Mouse (Mus musculus) C2C12 (cell line): ENCODE data around the gene Trcg1.

Experiments
- CEBPB ChIP-seq: IDR thresholded peaks from one replicate; pipeline ENCODE4 v1.6.1; 2011; ENCODE audit warnings: low read depth, mild to moderate bottlenecking, control low read depth, moderate library complexity
- CTCF ChIP-seq: IDR thresholded peaks from one replicate; pipeline ENCODE4 v1.5.1; 2011; ENCODE audit not compliant: control insufficient read depth, insufficient read depth, insufficient read length
- MAX ChIP-seq: IDR thresholded peaks from one replicate; pipeline ENCODE4 v1.6.1; 2011; ENCODE audit warnings: mild to moderate bottlenecking, control low read depth
- MYOD1 ChIP-seq: IDR thresholded peaks from one replicate; pipeline ENCODE4 v1.6.1; 2011; ENCODE audit warnings: low read depth; ENCODE audit not compliant: control insufficient read depth, insufficient read length
- MYOG ChIP-seq: IDR thresholded peaks from one replicate; pipeline ENCODE4 v1.6.1; 2011; ENCODE audit not compliant: control insufficient read depth, insufficient read length; ENCODE audit errors: extremely low read depth

DNA sequence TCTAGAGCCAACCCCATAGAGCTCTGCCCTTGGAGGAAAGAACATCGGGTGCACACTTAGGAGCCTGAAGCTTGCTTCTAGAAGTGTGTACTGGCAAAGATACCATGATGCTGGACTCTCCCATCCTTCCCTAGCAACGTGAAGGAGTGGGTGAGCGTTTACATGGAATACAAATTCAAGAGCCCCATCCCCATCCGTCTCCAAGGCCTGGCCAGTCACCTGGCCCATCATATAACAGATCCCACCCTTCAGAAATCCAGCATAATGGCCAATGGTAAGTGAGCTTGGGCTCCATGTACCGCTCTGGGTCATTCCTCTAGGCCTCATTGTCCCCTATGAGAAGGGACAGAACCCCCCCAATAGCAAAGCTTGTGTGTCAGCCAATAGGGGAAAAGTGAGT is 10.1 kb downstream of the Trcg1 start:
- TF ChIP-seq MYOG = no peak
- TF ChIP-seq CEBPB = no peak
- TF ChIP-seq MAX = no peak
- no peak for TF ChIP-seq MYOD1
- TF ChIP-seq CTCF = no peak
